Mouse (Mus musculus) left cerebral cortex, adult 9 months (tissue): Measurements from ENCODE around the gene Olfr183.
"Not testable (repeated sequence)": the region's sequence is repeated elsewhere in the genome, so short reads cannot be mapped to it uniquely, and the experiment has no call there.

Source experiments
- DNase-seq, 2 experiments: peaks; one replicate each; pipeline ENCODE4 v3.0.0; 2022; ENCODE audit warnings: low spot score in 2 of 2

The Olfr183 gene

DNA sequence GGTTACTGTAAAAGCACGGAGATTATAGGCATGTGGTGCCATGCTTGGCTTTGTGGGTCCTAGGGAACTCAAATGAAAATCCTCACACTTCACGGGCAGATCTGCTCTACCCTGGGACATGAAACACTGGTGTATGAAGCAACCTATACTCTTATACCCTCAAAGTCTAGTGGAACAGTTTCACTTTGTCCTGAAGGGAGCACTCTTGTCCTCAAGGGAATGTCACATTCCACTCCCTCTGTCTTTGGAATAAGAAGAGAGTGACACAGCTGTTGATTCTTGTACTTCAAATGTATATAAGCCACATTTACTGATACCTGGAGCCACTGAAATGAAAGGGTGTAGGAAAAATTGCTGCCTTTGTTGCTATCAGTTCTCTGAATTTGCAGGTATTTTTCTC, at the start of gene Olfr183:
Olfr183 (plus strand) TSS at position 301 of the 400 bp plus-strand sequence.
- no peak for DNase-seq

- DNase-seq, result no peak
Measured at GRCm38 (mm10) chr16:59007146-59007545, 12.0 kb downstream of the Olfr183 start.

- DNase-seq, result no peak
Measured at GRCm38 (mm10) chr16:59013357-59014018, 18.3 kb downstream of the Olfr183 start.

DNA sequence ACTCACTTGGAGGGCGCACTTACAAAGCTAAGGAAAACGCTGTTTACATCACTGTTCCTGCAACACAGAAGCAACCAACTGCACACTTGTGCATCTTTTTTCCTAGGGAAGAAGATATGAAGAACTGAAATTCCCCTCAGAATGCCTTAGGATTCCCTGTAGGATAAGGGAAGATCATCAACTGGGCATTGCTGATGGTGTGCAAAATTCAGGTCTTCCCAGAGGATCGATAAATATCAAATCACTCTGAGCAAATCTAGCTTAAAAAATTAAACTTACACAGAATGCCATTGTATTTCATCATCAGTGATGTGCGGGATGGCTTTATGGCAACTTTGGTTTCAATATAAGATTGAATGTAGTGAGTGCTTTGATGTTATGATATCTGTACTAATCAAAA, 35.0 kb downstream of the Olfr183 start, which contains the start of gene Olfr186:
Olfr186 (minus strand) TSS at position 101 of the 400 bp plus-strand sequence.
- no peak for DNase-seq

GRCm38 (mm10) chr16:59039710-59040109, 44.6 kb downstream of the Olfr183 start, which contains the start of gene Olfr187:
Gene Olfr187 (minus strand): TSS chr16:59039767.
- DNase-seq, result no peak

GRCm38 (mm10) chr16:59045835-59046234, 50.7 kb downstream of the Olfr183 start:
- no peak for DNase-seq

GRCm38 (mm10) chr16:59047579-59047978, 52.4 kb downstream of the Olfr183 start:
- DNase-seq, result no peak

DNA sequence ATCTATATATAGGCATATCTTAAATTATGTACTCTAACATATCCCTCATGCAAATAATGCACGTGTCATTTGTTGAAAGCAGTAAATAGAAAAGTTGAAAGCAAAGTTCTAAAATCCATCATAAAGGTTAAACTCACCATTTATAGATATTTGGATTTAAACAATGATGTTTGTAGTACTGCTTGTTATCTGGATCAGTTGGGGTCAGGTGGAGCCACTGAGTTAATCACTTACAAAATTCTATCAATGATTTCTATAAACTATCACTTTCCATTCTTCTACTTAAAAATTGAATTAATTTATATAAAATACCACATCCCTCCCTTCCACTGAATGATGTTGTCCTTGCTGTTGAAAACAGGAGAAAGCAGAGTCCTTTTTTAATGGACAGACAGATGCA, 53.7 kb downstream of the Olfr183 start:
- DNase-seq, result no peak

GRCm38 (mm10) chr16:59049286-59049685, 54.1 kb downstream of the Olfr183 start:
- not testable (repeated sequence) for DNase-seq
